Mouse (Mus musculus) CH12.LX (cell line): Measurements from ENCODE around the gene Sdf4. TPM values are rescaled to one million over a fixed set of nuclear protein-coding genes. Genes with fewer than 3 reads are reported as not detected.

Experiments used
- DNase-seq: peaks from one replicate; pipeline ENCODE4 v3.0.0-alpha.2; 2013; ENCODE audit errors: extremely low read depth
- H3K27ac ChIP-seq: 2 replicates; pipeline ENCODE4 v1.5.1; 2012; ENCODE audit warnings: low read depth, mild to moderate bottlenecking, control low read depth, moderate library complexity; ENCODE audit not compliant: insufficient read depth
- H3K27me3 ChIP-seq: replicated peaks from 2 replicates; pipeline ENCODE3; 2012; ENCODE audit warnings: inconsistent platforms
- H3K36me3 ChIP-seq, 2 experiments: replicated peaks in 1 of 2; 2 replicates each; pipeline versions ENCODE3 to v1.6.1; 2012; ENCODE audit warnings: inconsistent platforms in 1 of 2, low read length in 1 of 2, mild to moderate bottlenecking in 1 of 2, mixed read lengths in 1 of 2, moderate library complexity in 1 of 2; ENCODE audit not compliant: control insufficient read depth in 1 of 2, insufficient read depth in 1 of 2
- H3K4me1 ChIP-seq, 2 experiments: 2 replicates each; pipeline ENCODE4 v1.6.1; 2012; ENCODE audit warnings: inconsistent platforms in 1 of 2, moderate library complexity in 1 of 2; ENCODE audit not compliant: insufficient read depth in 2 of 2, control insufficient read depth in 1 of 2
- H3K4me2 ChIP-seq: 2 replicates; pipeline ENCODE4 v1.6.1; 2012; ENCODE audit warnings: low read depth, mild to moderate bottlenecking, control low read depth; ENCODE audit not compliant: poor library complexity, insufficient read depth, severe bottlenecking
- H3K4me3 ChIP-seq, 3 experiments: fragments of 150-350 bp in 1 of 3; sonication (generic) in 1 of 3; replicated peaks in 1 of 3; 2 replicates each; pipeline versions ENCODE3 to v1.5.1; 2011 to 2012; ENCODE audit warnings: low read depth in 2 of 3, low read length in 2 of 3, mild to moderate bottlenecking in 2 of 3, moderate library complexity in 2 of 3, control low read depth in 1 of 3, improper control_type of control experiment in 1 of 3, inconsistent platforms in 1 of 3, mixed read lengths in 1 of 3; ENCODE audit not compliant: poor library complexity in 1 of 3
- H3K79me2 ChIP-seq: replicated peaks from 2 replicates; pipeline ENCODE4 v1.6.1; 2012; ENCODE audit warnings: mild to moderate bottlenecking, moderate library complexity; ENCODE audit not compliant: control insufficient read depth, poor library complexity, insufficient read depth, severe bottlenecking; ENCODE audit errors: extremely low read depth
- H3K9ac ChIP-seq: 2 replicates; pipeline ENCODE4 v1.6.1; 2012; ENCODE audit warnings: low read depth, mild to moderate bottlenecking, control low read depth, moderate library complexity; ENCODE audit not compliant: insufficient read depth
- H3K9me3 ChIP-seq: replicated peaks from 2 replicates; pipeline ENCODE3; 2012; ENCODE audit warnings: low read length, inconsistent platforms, mixed read lengths
- BHLHE40 ChIP-seq: IDR thresholded peaks from 2 replicates; pipeline ENCODE4 v1.6.1; 2011; ENCODE audit warnings: mild to moderate bottlenecking, low read depth, low read length, improper control_type of control experiment
- CHD1 ChIP-seq: IDR thresholded peaks from 2 replicates; pipeline ENCODE4 v1.6.1; 2012; ENCODE audit warnings: low read depth, low read length, improper control_type of control experiment, inconsistent platforms
- ELF1 ChIP-seq: IDR thresholded peaks from 2 replicates; pipeline ENCODE4 v1.6.1; 2014; ENCODE audit warnings: low read depth, mild to moderate bottlenecking, inconsistent platforms, low read length, improper control_type of control experiment
- EP300 ChIP-seq: IDR thresholded peaks from 2 replicates; pipeline ENCODE4 v1.6.1; 2011; ENCODE audit warnings: low read length, improper control_type of control experiment
- ETS1 ChIP-seq: conservative IDR thresholded peaks from 2 replicates; pipeline ENCODE4 v1.6.1; 2012; ENCODE audit warnings: low read depth, mild to moderate bottlenecking, inconsistent platforms, low read length, improper control_type of control experiment, moderate library complexity
- HCFC1 ChIP-seq: IDR thresholded peaks from 2 replicates; pipeline ENCODE4 v1.6.1; 2012; ENCODE audit warnings: low read depth, mild to moderate bottlenecking, inconsistent platforms, low read length, improper control_type of control experiment
- JUND ChIP-seq: conservative IDR thresholded peaks from 2 replicates; pipeline ENCODE4 v1.6.1; 2011; ENCODE audit warnings: low read depth, low read length, improper control_type of control experiment
- KAT2A ChIP-seq: IDR thresholded peaks from 2 replicates; pipeline ENCODE4 v1.6.1; 2012; ENCODE audit warnings: low read length, improper control_type of control experiment, inconsistent platforms; ENCODE audit not compliant: insufficient replicate concordance
- MAFK ChIP-seq: IDR thresholded peaks from 2 replicates; pipeline ENCODE4 v1.6.1; 2011; ENCODE audit warnings: low read length, improper control_type of control experiment; ENCODE audit not compliant: insufficient replicate concordance
- MAX ChIP-seq: IDR thresholded peaks from 2 replicates; pipeline ENCODE4 v1.6.1; 2011; ENCODE audit warnings: low read length, improper control_type of control experiment
- MEF2A ChIP-seq: IDR thresholded peaks from 2 replicates; pipeline ENCODE4 v1.6.1; 2014; ENCODE audit warnings: low read depth, mild to moderate bottlenecking, inconsistent platforms, low read length, improper control_type of control experiment, borderline replicate concordance
- POLR2A ChIP-seq: IDR thresholded peaks from 2 replicates; pipeline ENCODE4 v1.6.1; 2011; ENCODE audit warnings: low read depth, mild to moderate bottlenecking, improper control_type of control experiment, low read length
- USF1 ChIP-seq: IDR thresholded peaks from 2 replicates; pipeline ENCODE4 v1.6.1; 2014; ENCODE audit warnings: low read depth, mild to moderate bottlenecking, inconsistent platforms, low read length, improper control_type of control experiment
- ZC3H11A ChIP-seq: IDR thresholded peaks from 2 replicates; pipeline ENCODE4 v1.6.1; 2012; ENCODE audit warnings: low read depth, mild to moderate bottlenecking, inconsistent platforms, low read length, improper control_type of control experiment
- ZMIZ1 ChIP-seq: IDR thresholded peaks from 2 replicates; pipeline ENCODE4 v1.6.1; 2012; ENCODE audit warnings: low read depth, mild to moderate bottlenecking, inconsistent platforms, low read length, improper control_type of control experiment
- ZNF384 ChIP-seq: IDR thresholded peaks from 2 replicates; pipeline ENCODE4 v1.6.1; 2012; ENCODE audit warnings: low read depth, low read length, improper control_type of control experiment, inconsistent platforms
- dilution Hi-C: fragments of 300-500 bp; cut with MboI; formaldehyde crosslinking; loops from 2 replicates; pipeline ENCODE4 v1.14.3; 2020; ENCODE audit warnings: low sequenced_read_pairs; ENCODE audit not compliant: extremely low pct_unique_long_range_greater_than_20kb, extremely low pct_ligation_motif_present
- in situ Hi-C: fragments of 300-500 bp; cut with MboI; formaldehyde crosslinking; loops from 3 replicates; pipeline ENCODE4 v1.14.3; 2019; ENCODE audit warnings: low sequenced_read_pairs, low pct_ligation_motif_present, low pct_unique_long_range_greater_than_20kb, mixed read lengths
- polyA plus RNA-seq: library from polyadenylated mRNA; unstranded; fragments of >175 nt; gene quantifications from 2 replicates; pipeline ENCODE4 v1.2.1, GENCODE M21; 2012; ENCODE audit warnings: low read depth; ENCODE audit not compliant: insufficient read length
- total RNA-seq, 2 experiments: library from RNA; depleted of rRNA; stranded (reverse); fragments of 300-350 nt in 1 of 2; fragments of >200 nt in 1 of 2; gene quantifications; 2 replicates each; pipeline ENCODE4 v1.2.3; 2012 to 2014

Sdf4 gene
- total and polyA plus RNA-seq, 3 experiments: 167 to 211 (median 210) TPM

DNA sequence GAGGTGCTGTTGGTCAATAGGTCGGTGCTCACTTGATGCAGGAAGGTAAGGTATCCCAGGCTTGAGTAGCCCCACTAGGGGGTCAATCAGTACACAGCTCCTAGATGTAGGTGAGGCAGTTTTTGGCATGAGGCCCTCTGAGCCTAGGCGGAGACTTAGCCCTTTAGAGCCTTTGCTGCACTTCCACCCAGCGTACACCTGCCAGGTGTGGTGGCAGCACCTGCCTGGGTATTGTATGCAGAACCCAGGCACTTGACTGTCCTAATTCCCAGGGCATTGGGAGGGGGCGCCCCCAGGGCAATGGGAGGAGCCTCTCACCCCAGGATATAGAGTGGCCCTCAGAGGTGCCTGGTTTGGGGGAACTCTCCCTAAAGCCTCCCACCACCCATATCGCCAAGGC, 62.5 kb downstream of the Sdf4 start:
- Histone ChIP-seq H3K4me2 (no peak overlapping the region), H3K9me3 (no peaks in the 10 kb centered on the region), H3K27me3 (no peaks in the 10 kb centered on the region), H3K36me3 (no peaks in the 10 kb centered on the region), H3K4me1 (peaks cover 9 to 20% of the 10 kb centered on the region in 2 experiments), H3K27ac (no peak overlapping the region), H3K9ac (no peak overlapping the region), H3K79me2 (no peaks in the 10 kb centered on the region), H3K4me3 (no peak overlapping the region)
- in situ Hi-C loops: no loop called here
- TF ChIP-seq ETS1 (no peak), ELF1 (no peak), JUND (no peak), BHLHE40 (no peak), ZC3H11A (no peak), EP300 (no peak)
- DNase-seq: no peak
- dilution Hi-C loops: no loop called here

DNA sequence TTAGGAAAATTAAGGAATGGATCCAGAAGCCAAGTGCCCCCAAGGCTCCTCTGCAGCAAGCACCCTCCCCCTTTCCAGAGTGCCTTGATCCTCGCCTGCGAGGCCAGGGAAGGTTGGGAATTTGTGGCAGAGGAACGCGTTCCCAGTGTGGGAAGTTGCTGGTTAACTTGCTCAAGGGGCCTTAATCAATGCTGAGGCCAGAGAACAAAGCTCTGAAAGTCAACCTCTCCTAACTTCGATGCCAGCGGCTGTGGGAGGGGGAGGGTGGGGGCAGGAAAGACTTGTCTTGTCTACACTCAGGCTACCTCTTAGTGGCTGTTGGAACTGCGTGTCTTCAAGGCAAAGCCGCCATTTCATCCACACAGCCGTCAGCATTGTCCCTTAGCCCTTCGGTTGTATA, 65.0 kb downstream of the Sdf4 start:
- TF ChIP-seq MAX: no peak
- TF ChIP-seq MEF2A: no peak
- no peak for TF ChIP-seq ZMIZ1
- TF ChIP-seq ETS1: no peak
- TF ChIP-seq JUND: no peak
- no peak for TF ChIP-seq CHD1
- no peak for TF ChIP-seq HCFC1
- TF ChIP-seq KAT2A: no peak
- no peak for TF ChIP-seq POLR2A
- no peak for TF ChIP-seq ZNF384
- TF ChIP-seq MAFK: no peak
- no peak for TF ChIP-seq USF1
- TF ChIP-seq, all 38 proteins: peak for 0
- no peak for DNase-seq
- Histone ChIP-seq H3K9me3 (no peaks in the 10 kb centered on the region), H3K4me3 (no peak overlapping the region), H3K79me2 (no peaks in the 10 kb centered on the region), H3K4me2 (no peak overlapping the region), H3K36me3 (no peaks in the 10 kb centered on the region), H3K27ac (no peak overlapping the region), H3K27me3 (no peaks in the 10 kb centered on the region), H3K9ac (no peak overlapping the region), H3K4me1 (peaks cover 13 to 32% of the 10 kb centered on the region in 2 experiments)
- in situ Hi-C loops (no loop called here), dilution Hi-C loops (no loop called here)
